Mouse (Mus musculus): ENCODE data around the gene Mog. TPM values are rescaled to one million over a fixed set of nuclear protein-coding genes. Genes with fewer than 3 reads are reported as not detected.
A peak's percentile ranks its signal among the peaks of the same experiment; 100 is the strongest.

Mog gene
- total and polyA plus RNA-seq, 3 experiments = not detected

GRCm38 (mm10) chr17:37047332-37047976 lies 24.3 kb upstream of the Mog start:
- Histone ChIP-seq H3K27ac (no peak overlapping the region), H3K79me2 (replicated peaks; ENCODE audit: control insufficient read depth, insufficient read depth, low read length) (no peaks in the 10 kb centered on the region), H3K4me1 (ENCODE audit: control insufficient read depth, insufficient read depth, low read length) (0 out of 2 replicates have a peak, but pooled peaks cover 2% of the 10 kb centered on the region), H3K4me3 (no peak overlapping the region), H3K9ac (ENCODE audit: low read depth, low read length) (no peak overlapping the region), H3K36me3 (ENCODE audit: control insufficient read depth, insufficient read depth, low read length) (no peaks in the 10 kb centered on the region), H3K27me3 (ENCODE audit: control insufficient read depth, insufficient read depth, low read length) (0 out of 2 replicates have a peak, but pooled peaks cover 2% of the 10 kb centered on the region)
- intact Hi-C loops (cut with DNase I) = loop anchor here (2.0 to 5.0 kb wide), 4 partner anchors 51 to 210 kb away; partner anchors contain the start of genes Trim26, Trim40, Znrd1 and Znrd1as
- 69% methylated on average over 19 of the region's 19 CpGs for WGBS
- no peak for TF ChIP-seq POLR2A (IDR thresholded peaks at IDR 0.05; ENCODE audit: insufficient read depth, low read depth, low read length)
- no peak for TF ChIP-seq EP300 (IDR thresholded peaks at IDR 0.05; ENCODE audit: insufficient read depth, low read depth, low read length)
- TF ChIP-seq CTCF (IDR thresholded peaks at IDR 0.05) = no peak
- no peak for DNase-seq

GRCm38 (mm10) chr17:37046312-37047112 lies 23.3 kb upstream of the Mog start:
- TF ChIP-seq EP300 (IDR thresholded peaks at IDR 0.05; ENCODE audit: insufficient read depth, low read depth, low read length) (no peak), CTCF (IDR thresholded peaks at IDR 0.05) (no peak), POLR2A (IDR thresholded peaks at IDR 0.05; ENCODE audit: insufficient read depth, low read depth, low read length) (no peak)
- peak overlapping the region; percentile 89 for H3K9ac ChIP-seq (ENCODE audit: low read depth, low read length)
- intact Hi-C loops (cut with DNase I) = loop anchor here (2.0 to 5.0 kb wide), 4 partner anchors 50 to 209 kb away; partner anchors contain the start of genes Trim26, Trim40, Znrd1 and Znrd1as
- H3K27ac ChIP-seq = peak overlapping the region; percentile 44
- 0 out of 2 replicates have a peak, but pooled peaks cover 2% of the 10 kb centered on the region for H3K4me1 ChIP-seq (ENCODE audit: control insufficient read depth, insufficient read depth, low read length)
- 0 out of 2 replicates have a peak, but pooled peaks cover 2% of the 10 kb centered on the region for H3K27me3 ChIP-seq (ENCODE audit: control insufficient read depth, insufficient read depth, low read length)
- no peaks in the 10 kb centered on the region for H3K36me3 ChIP-seq (ENCODE audit: control insufficient read depth, insufficient read depth, low read length)
- peak overlapping the region; percentile 70 for H3K4me3 ChIP-seq
- 1% methylated on average over 46 of the region's 58 CpGs for WGBS
- DNase-seq = peak; percentile 75 to 76
- no peaks in the 10 kb centered on the region for H3K79me2 ChIP-seq (replicated peaks; ENCODE audit: control insufficient read depth, insufficient read depth, low read length)

- intact Hi-C loops (cut with DNase I) = loop anchor here (2.0 to 5.0 kb wide), 4 partner anchors 49 to 208 kb away; partner anchors contain the start of genes Trim26, Trim40, Znrd1 and Znrd1as
- no peaks in the 10 kb centered on the region for H3K79me2 ChIP-seq (replicated peaks; ENCODE audit: control insufficient read depth, insufficient read depth, low read length)
- 0 out of 2 replicates have a peak, but pooled peaks cover 2% of the 10 kb centered on the region for H3K4me1 ChIP-seq (ENCODE audit: control insufficient read depth, insufficient read depth, low read length)
- peak within 1 kb of the TSS; percentile 70 for H3K4me3 ChIP-seq
- H3K9ac ChIP-seq (ENCODE audit: low read depth, low read length) = peak within 1 kb of the TSS; percentile 89
- WGBS = under 1% methylated on average over 53 of the region's 55 CpGs
- TF ChIP-seq EP300 (IDR thresholded peaks at IDR 0.05; ENCODE audit: insufficient read depth, low read depth, low read length) (no peak), POLR2A (IDR thresholded peaks at IDR 0.05; ENCODE audit: insufficient read depth, low read depth, low read length) (peak; percentile 42; the same call in 1 of the 2 replicates), CTCF (IDR thresholded peaks at IDR 0.05) (no peak)
- H3K27me3 ChIP-seq (ENCODE audit: control insufficient read depth, insufficient read depth, low read length) = 0 out of 2 replicates have a peak, but pooled peaks cover 2% of the 10 kb centered on the region
- peak; percentile 88 to 89 for DNase-seq
- H3K27ac ChIP-seq = peak within 1 kb of the TSS; percentile 44
- no peaks in the 10 kb centered on the region for H3K36me3 ChIP-seq (ENCODE audit: control insufficient read depth, insufficient read depth, low read length)
Measured at GRCm38 (mm10) chr17:37045611-37046311, 22.6 kb upstream of the Mog start, which contains the start of gene Gabbr1. TSS of gene Gabbr1 (plus strand) at chr17:37045966.

GRCm38 (mm10) chr17:37044651-37045244 lies 21.6 kb upstream of the Mog start:
- H3K27ac ChIP-seq = no peak overlapping the region; the same call in 1 of the 2 replicates
- H3K79me2 ChIP-seq (replicated peaks; ENCODE audit: control insufficient read depth, insufficient read depth, low read length) = no peaks in the 10 kb centered on the region
- H3K4me1 ChIP-seq (ENCODE audit: control insufficient read depth, insufficient read depth, low read length) = no peaks in the 10 kb centered on the region
- no peak for TF ChIP-seq POLR2A (IDR thresholded peaks at IDR 0.05; ENCODE audit: insufficient read depth, low read depth, low read length)
- intact Hi-C loops (cut with DNase I) = loop anchor here (5.0 kb wide), 2 partner anchors 152 to 207 kb away; partner anchors contain the start of genes Trim26 and Trim40
- no peaks in the 10 kb centered on the region for H3K36me3 ChIP-seq (ENCODE audit: control insufficient read depth, insufficient read depth, low read length)
- no peak overlapping the region for H3K4me3 ChIP-seq
- DNase-seq = no peak
- no peak overlapping the region for H3K9ac ChIP-seq (ENCODE audit: low read depth, low read length)
- 0 out of 2 replicates have a peak, but pooled peaks cover 2% of the 10 kb centered on the region for H3K27me3 ChIP-seq (ENCODE audit: control insufficient read depth, insufficient read depth, low read length)
- WGBS = 67% methylated on average over 7 of the region's 7 CpGs
